Mouse (Mus musculus) liver, postnatal 0 days (tissue): Measurements from ENCODE around the gene Gm5751. TPM values are rescaled to one million over a fixed set of nuclear protein-coding genes. Genes with fewer than 3 reads are reported as not detected.
A peak's percentile ranks its signal among the peaks of the same experiment; 100 is the strongest.
"Not testable (repeated sequence)": the region's sequence is repeated elsewhere in the genome, so short reads cannot be mapped to it uniquely, and the experiment has no call there.

ENCODE experiments used
- ATAC-seq: fragments of 200-750 bp; cut with Nextera tagmentation; 2 replicates; pipeline ENCODE4 v1.8.0; 2017; ENCODE audit warnings: mild to moderate bottlenecking, moderate library complexity
- DNase-seq: peaks from one replicate; pipeline ENCODE4 v3.0.0-alpha.2; 2016
- H3K27ac ChIP-seq: fragments of 300-500 bp; sonication (generic); 2 replicates; pipeline ENCODE4 v1.5.1; 2014; ENCODE audit warnings: antibody characterized with exemption, moderate library complexity, mild to moderate bottlenecking, low read depth
- H3K27me3 ChIP-seq: fragments of 300-500 bp; sonication (generic); 2 replicates; pipeline ENCODE4 v1.6.1; 2014; ENCODE audit warnings: low read length, control low read depth, mixed read lengths; ENCODE audit not compliant: insufficient read depth
- H3K36me3 ChIP-seq: fragments of 300-500 bp; sonication (generic); replicated peaks from 2 replicates; pipeline ENCODE4 v1.6.1; 2014; ENCODE audit warnings: mild to moderate bottlenecking, control low read depth, low read length, moderate library complexity, mixed read lengths; ENCODE audit not compliant: insufficient read depth
- H3K4me1 ChIP-seq: fragments of 300-500 bp; sonication (generic); 2 replicates; pipeline ENCODE4 v1.6.1; 2014; ENCODE audit warnings: antibody characterized with exemption, mild to moderate bottlenecking, control low read depth; ENCODE audit not compliant: insufficient read depth
- H3K4me2 ChIP-seq: fragments of 300-500 bp; sonication (generic); 2 replicates; pipeline ENCODE4 v1.6.1; 2014; ENCODE audit warnings: low read depth, mild to moderate bottlenecking, low read length, moderate library complexity, mixed read lengths
- H3K4me3 ChIP-seq: fragments of 300-500 bp; sonication (generic); 2 replicates; pipeline ENCODE4 v1.5.1; 2014; ENCODE audit warnings: low read depth, low read length
- H3K9ac ChIP-seq: fragments of 300-500 bp; sonication (generic); replicated peaks from 2 replicates; pipeline ENCODE4 v1.6.1; 2014; ENCODE audit warnings: mild to moderate bottlenecking, moderate library complexity
- H3K9me3 ChIP-seq: fragments of 300-500 bp; sonication (generic); 2 replicates; pipeline ENCODE4 v1.6.1; 2016; ENCODE audit warnings: mild to moderate bottlenecking, control low read depth, low read length, mixed read lengths
- CTCF ChIP-seq: sonication (generic); IDR thresholded peaks from 2 replicates; pipeline ENCODE4 v1.5.1; 2016; ENCODE audit warnings: antibody characterized with exemption, low read depth
- EP300 ChIP-seq: IDR thresholded peaks from 2 replicates; pipeline ENCODE4 v1.6.1; 2016; ENCODE audit warnings: antibody characterized with exemption, low read depth, mild to moderate bottlenecking
- WGBS: fragments of 180-500 bp; shearing (Covaris S2); extraction: QIAGEN DNeasy Blood & Tissue Kit; methylation state at CpG from one replicate; pipeline ENCODE4 v1.1.7; 2014; ENCODE audit not compliant: insufficient replicate concordance; 5-methylcytosine and 5-hydroxymethylcytosine counted together
- polyA plus RNA-seq: library from polyadenylated mRNA; unstranded; fragments of >200 nt; fragmentation: Nextera tagmentation; extraction: Ambion mirVana; gene quantifications from 2 replicates; pipeline ENCODE4 v1.2.1, GENCODE M21; 2015

Gm5751 gene
- not detected in 2 replicates for polyA plus RNA-seq

DNA sequence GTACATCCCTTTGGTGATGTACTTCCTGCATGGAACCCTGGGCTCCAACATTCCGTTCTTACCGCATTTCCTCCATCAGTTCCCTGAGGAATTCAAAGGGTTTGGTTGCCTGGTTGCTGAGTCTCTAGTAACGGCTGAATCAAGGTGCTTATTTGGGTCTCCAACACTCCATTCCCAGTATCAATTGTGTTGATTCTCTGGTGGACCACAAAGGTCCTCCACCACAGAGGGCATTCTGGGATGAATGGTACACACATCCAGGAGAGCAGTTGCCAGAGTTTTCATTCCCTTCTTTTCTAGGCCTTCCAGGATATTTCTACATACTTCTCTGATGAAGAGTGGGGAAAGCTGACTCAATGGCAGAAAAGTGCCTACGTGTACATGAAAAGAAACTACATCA lies at the start of gene Gm5751:
Gene Gm5751, plus strand, starts transcription at position 301 of the 400 bp plus-strand sequence.
- WGBS: 80% methylated on average over 3 of the region's 4 CpGs
- ATAC-seq: not testable (repeated sequence)

DNA sequence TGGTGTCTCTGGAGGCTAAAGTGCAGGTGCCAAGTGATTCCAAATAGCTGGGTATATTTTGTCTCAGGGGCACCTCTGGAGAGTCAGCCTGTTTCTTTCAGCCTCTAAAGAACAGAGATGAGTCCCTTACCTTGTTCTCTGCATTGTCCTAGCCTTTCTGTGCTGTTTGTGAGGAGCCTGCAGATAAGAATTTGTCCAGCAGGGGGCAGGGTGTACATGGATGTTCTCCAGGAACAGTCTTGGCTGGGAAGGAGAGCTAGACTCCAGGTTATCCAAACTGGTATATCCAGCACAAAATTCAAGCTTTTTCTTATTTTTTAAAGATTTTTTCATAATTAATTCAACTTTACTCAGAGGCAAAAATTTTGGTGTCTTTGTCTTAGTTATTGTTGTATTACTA lies 42.0 kb upstream of the Gm5751 start:
- ATAC-seq (no peak), DNase-seq (peak; percentile 29)
- no peak overlapping the region for H3K27ac ChIP-seq
- no peaks in the 10 kb centered on the region for H3K36me3 ChIP-seq
- H3K4me1 ChIP-seq: no peaks in the 10 kb centered on the region
- no peak overlapping the region for H3K4me2 ChIP-seq
- H3K9me3 ChIP-seq: no peaks in the 10 kb centered on the region
- no peak overlapping the region for H3K4me3 ChIP-seq
- H3K27me3 ChIP-seq: no peaks in the 10 kb centered on the region
- TF ChIP-seq CTCF (peak; percentile 55), EP300 (no peak)
- no peak overlapping the region for H3K9ac ChIP-seq

More for the DNA sequence above, at the start of gene Gm5751:
- not testable (repeated sequence) for H3K9ac ChIP-seq, H3K36me3 ChIP-seq, DNase-seq, H3K9me3 ChIP-seq, H3K27ac ChIP-seq, H3K4me1 ChIP-seq, H3K4me2 ChIP-seq, H3K4me3 ChIP-seq, H3K27me3 ChIP-seq

- Histone ChIP-seq H3K4me1 (no peaks in the 10 kb centered on the region), H3K27ac (no peak within 1 kb of the TSS), H3K36me3 (no peaks in the 10 kb centered on the region), H3K9ac (no peak within 1 kb of the TSS), H3K9me3 (no peaks in the 10 kb centered on the region), H3K27me3 (no peaks in the 10 kb centered on the region), H3K4me2 (no peak within 1 kb of the TSS), H3K4me3 (no peak within 1 kb of the TSS)
- DNase-seq: no peak
- 42% methylated on average over 1 of the region's 1 CpGs for WGBS
- ATAC-seq: no peak
- TF ChIP-seq CTCF (no peak), EP300 (no peak)
These were observed 30.4 kb upstream of the Gm5751 start, which contains the start of gene Gm6592 for GRCm38 (mm10) chrX:8843694-8844093. Gm6592 (plus strand) TSS chrX:8843994.

GRCm38 (mm10) chrX:8852486-8852885 lies 21.6 kb upstream of the Gm5751 start:
- WGBS: 86% methylated on average over 10 of the region's 10 CpGs

GRCm38 (mm10) chrX:8864331-8864730 lies 9.7 kb upstream of the Gm5751 start:
- H3K4me2 ChIP-seq, ATAC-seq, H3K9ac ChIP-seq, H3K27me3 ChIP-seq, H3K27ac ChIP-seq, H3K4me3 ChIP-seq, H3K9me3 ChIP-seq, H3K36me3 ChIP-seq, H3K4me1 ChIP-seq: not testable (repeated sequence)
- DNase-seq: peak; percentile 44
- 4% methylated on average over 3 of the region's 3 CpGs for WGBS
- TF ChIP-seq CTCF: peak; percentile 57

More at GRCm38 (mm10) chrX:8852486-8852885, 21.6 kb upstream of the Gm5751 start:
- no peak overlapping the region for H3K27ac ChIP-seq
- H3K4me2 ChIP-seq: no peak overlapping the region
- no peaks in the 10 kb centered on the region for H3K4me1 ChIP-seq
- no peak overlapping the region for H3K9ac ChIP-seq
- H3K4me3 ChIP-seq: no peak overlapping the region
- TF ChIP-seq CTCF (no peak), EP300 (no peak)
- no peaks in the 10 kb centered on the region for H3K9me3 ChIP-seq
- DNase-seq: no peak
- H3K36me3 ChIP-seq: no peaks in the 10 kb centered on the region
- no peaks in the 10 kb centered on the region for H3K27me3 ChIP-seq
- ATAC-seq: no peak

- no peaks in the 10 kb centered on the region for H3K36me3 ChIP-seq
- no peaks in the 10 kb centered on the region for H3K27me3 ChIP-seq
- WGBS: 72% methylated on average over 4 of the region's 4 CpGs
- H3K27ac ChIP-seq: no peak overlapping the region
- H3K4me1 ChIP-seq: no peaks in the 10 kb centered on the region
- H3K4me3 ChIP-seq: no peak overlapping the region
- DNase-seq: no peak
- no peak overlapping the region for H3K4me2 ChIP-seq
- no peak overlapping the region for H3K9ac ChIP-seq
- TF ChIP-seq CTCF (no peak), EP300 (no peak)
- no peaks in the 10 kb centered on the region for H3K9me3 ChIP-seq
- ATAC-seq: no peak
These were observed 10.3 kb downstream of the Gm5751 start for GRCm38 (mm10) chrX:8884336-8884735.

DNA sequence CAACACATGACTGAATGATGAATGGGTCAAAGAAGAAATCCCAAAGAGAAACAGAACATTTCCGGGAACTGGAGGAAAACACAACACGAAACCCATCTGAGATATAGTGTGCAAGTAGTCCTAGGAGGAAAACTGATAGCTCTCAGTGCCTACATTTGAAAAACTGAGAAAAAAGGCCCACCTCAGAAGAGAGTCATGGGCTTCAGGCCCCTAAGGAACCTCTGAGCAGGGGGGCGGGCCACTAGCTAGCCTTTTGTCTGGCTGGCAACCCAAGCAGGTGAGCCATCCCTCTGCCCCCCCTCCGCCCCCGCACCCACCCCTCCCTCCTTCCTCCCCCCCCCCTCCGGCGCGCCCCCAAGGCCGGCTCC lies 17.9 kb downstream of the Gm5751 start:
- H3K4me3 ChIP-seq: peak overlapping the region; percentile 47
- H3K36me3 ChIP-seq: no peaks in the 10 kb centered on the region
- peak overlapping the region; percentile 69 for H3K4me2 ChIP-seq
- H3K9ac ChIP-seq: no peak overlapping the region
- no peak for ATAC-seq
- 47% methylated on average over 3 of the region's 9 CpGs for WGBS
- H3K27ac ChIP-seq: no peak overlapping the region
- peaks cover 13% of the 10 kb centered on the region; the same call in 1 of the 2 replicates for H3K27me3 ChIP-seq
- H3K4me1 ChIP-seq: no peaks in the 10 kb centered on the region
- TF ChIP-seq EP300: no peak
- no peak for TF ChIP-seq CTCF
- no peaks in the 10 kb centered on the region for H3K9me3 ChIP-seq
- no peak for DNase-seq
